Mouse (Mus musculus): ENCODE measurements around the gene Kcnd2.
A peak's percentile ranks its signal among the peaks of the same experiment; 100 is the strongest.

Gene Kcnd2

DNA sequence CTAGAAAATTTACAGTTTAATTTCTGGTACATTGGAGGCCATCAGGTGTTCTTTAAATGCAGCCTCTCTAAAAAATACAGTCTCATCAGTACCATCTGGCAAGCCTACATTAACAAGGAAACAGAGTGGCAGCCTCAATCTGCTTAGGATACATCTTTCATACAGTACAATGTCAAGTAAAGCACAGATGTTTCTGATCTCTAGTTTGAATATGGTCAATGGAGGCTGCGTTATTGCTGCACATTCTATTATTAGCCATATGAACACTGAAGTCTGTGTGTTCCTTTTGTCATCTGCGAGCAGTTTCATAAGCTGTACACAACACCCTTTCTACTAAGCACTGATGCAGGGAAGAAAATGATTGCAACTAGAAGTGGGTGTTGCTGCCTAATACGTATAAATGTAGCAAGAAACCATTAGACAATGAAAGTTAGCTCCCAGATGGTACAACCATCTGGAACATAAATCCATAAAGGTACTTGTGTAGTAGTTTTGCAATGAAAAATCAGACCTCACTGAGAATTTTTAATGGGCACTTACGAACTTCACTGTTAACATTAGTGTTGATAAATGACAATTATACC, 209.0 kb downstream of the Kcnd2 start:
- DNase-seq = no peak

GRCm38 (mm10) chr6:21431120-21431519, 215.8 kb downstream of the Kcnd2 start:
- DNase-seq = no peak

GRCm38 (mm10) chr6:21464719-21465118, 249.4 kb downstream of the Kcnd2 start:
- DNase-seq = no peak

GRCm38 (mm10) chr6:21471891-21472544, 256.7 kb downstream of the Kcnd2 start:
- DNase-seq = peak in 1 of 2 experiments; percentile 42

- DNase-seq = no peak
These were observed 267.4 kb downstream of the Kcnd2 start for GRCm38 (mm10) chr6:21482714-21483113.

GRCm38 (mm10) chr6:21488536-21488935, 273.2 kb downstream of the Kcnd2 start:
- no peak for DNase-seq

GRCm38 (mm10) chr6:21502921-21503320, 287.6 kb downstream of the Kcnd2 start:
- DNase-seq = no peak

DNA sequence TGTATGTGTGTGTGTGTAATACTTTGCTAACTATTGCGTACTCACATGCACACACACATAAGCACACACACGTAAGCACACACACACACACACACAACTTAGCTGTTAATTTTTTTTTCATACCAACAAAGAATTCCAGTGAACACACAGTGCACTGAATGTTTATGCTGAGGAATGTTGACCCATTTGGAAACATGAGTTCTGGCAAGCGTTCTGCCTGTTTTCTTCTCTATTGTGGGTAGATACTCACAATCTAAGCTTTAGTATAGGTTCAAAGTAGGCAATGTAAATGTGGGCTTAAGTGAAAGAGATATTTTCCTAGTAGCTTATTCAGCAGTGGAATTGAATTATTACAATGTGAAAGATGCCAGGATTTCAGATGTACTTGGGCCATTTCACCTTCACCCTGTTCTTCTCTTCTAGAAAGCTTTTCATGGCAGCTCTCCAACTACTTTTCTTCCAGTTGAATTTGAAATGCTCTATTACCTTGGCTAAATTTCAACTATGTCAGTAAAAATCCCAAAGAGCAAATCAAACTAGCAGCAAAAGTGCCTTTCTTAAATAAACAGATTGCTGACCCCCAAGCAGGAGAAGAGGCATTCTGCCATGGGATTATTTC, 295.4 kb downstream of the Kcnd2 start:
- peak; percentile 3 to 48 for DNase-seq

DNA sequence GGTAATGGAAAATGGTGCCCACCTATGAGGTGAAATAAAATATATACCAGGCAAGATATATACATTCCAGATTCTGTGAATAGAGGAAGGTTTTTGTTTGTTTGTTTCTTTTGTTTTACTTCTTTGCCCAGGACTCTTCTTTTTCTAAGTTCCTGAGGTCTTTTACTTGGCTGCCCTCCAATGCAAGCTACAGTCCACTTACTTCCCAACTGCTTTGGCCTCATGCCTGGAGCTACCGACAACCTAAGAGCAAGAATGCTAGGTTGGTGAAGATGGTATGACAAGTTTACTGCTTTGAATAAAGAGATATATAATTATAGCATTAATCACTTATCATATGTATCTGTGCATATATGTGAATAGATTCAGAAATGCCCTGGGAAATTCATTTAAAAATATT, 305.0 kb downstream of the Kcnd2 start:
- peak; percentile 46 to 62 for DNase-seq

GRCm38 (mm10) chr6:21527489-21528074, 312.3 kb downstream of the Kcnd2 start:
- DNase-seq = no peak

- DNase-seq = no peak
These were observed 318.7 kb downstream of the Kcnd2 start for GRCm38 (mm10) chr6:21534009-21534408.

DNA sequence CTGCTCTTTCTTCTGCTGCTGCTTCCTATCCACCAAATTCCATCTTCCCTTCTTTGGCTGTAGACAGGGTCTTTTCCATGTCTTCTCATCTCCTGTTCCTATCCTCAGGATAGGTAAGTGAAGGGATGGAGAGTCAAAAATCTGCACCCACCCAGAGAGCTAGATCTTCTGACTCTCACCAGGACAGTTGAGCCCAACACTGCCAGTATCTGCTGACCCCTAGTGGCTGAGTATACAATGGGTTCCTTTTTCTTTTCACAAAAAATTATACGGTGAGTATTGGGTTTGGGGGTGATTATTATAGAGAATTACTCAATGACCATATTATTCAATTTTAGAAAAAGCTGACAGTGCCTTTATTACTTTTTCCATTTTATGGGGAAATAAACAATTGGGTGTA, 319.5 kb downstream of the Kcnd2 start:
- peak; percentile 64 to 80 for DNase-seq

DNA sequence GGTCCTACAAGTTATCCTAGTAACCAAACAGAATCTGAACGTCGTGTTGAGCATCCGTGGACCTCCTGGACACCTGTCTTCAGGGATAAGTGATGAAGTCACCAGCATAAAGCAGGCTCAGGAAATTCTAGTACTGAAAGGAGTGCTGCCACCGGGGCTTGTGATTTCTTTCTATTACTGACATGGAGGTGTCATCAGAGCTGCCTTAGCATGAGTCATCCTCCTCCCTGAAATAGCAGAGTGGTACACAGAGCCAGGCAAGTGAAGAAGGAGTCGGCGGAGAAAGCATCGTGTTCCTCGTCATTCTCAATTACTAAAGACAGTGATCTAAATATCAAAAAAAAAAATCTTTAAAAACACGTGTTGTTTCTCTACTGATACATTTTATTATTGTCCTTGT, 336.2 kb downstream of the Kcnd2 start:
- no peak for DNase-seq

- no peak for DNase-seq
These were observed 355.7 kb downstream of the Kcnd2 start for GRCm38 (mm10) chr6:21570964-21571363.

DNA sequence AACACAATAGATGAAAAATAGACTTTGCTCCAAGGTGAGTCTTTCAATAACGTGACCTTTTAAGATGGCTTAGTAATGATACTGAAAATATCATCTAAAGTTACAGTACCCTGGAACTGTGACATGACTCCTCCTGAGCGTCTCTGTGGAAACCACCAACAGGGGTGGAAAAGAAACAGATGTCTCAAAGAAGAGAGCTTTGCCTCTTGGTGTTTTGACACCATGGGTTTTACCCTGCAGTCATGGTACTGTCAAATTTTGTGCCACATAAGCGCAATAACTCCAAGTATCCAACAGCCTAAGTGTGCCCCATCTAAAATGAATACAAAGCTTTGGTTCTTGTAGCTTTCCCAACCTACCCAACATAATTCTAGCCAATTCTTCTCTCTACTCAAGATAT, 374.9 kb downstream of the Kcnd2 start:
- peak in 1 of 2 experiments; percentile 4 for DNase-seq

- peak in 1 of 2 experiments; percentile 37 for DNase-seq
These were observed 382.1 kb downstream of the Kcnd2 start for GRCm38 (mm10) chr6:21597424-21597823.

DNA sequence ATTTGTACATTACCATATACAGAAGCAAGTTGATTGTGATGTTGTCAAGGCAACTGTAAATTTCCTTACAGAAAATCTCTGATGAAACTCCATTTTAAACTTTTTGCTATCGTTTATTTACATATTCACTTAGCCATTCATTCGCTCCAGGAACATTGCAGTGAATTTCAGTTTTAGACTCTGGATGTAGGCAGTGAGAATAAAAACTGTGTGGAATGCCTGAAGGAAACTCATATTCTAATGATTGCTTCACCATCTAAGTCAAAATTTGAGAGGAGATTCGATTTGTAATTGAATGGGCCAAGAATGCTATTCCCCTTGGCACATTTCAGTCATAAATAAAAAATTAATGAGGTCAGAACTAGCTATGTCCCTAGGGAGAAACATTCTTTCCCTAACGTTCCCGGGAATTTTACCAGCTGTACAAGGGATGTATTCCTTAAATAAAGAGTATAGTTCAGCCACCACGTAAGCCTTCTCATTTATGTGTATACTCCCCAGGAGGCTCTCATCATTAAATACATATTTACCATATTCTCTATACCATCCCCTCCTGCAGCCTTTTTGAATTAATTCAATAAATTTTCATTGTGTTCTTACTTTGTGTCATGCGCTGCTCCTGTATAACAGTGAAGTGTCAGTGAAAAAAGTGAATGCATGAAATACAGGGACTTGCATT, 394.2 kb downstream of the Kcnd2 start:
- DNase-seq = no peak

- no peak for DNase-seq
These were observed 414.7 kb downstream of the Kcnd2 start for GRCm38 (mm10) chr6:21629989-21630388.

- no peak for DNase-seq
These were observed 440.4 kb downstream of the Kcnd2 start for GRCm38 (mm10) chr6:21655681-21656080.

GRCm38 (mm10) chr6:21664135-21664534, 448.8 kb downstream of the Kcnd2 start:
- DNase-seq = no peak

DNA sequence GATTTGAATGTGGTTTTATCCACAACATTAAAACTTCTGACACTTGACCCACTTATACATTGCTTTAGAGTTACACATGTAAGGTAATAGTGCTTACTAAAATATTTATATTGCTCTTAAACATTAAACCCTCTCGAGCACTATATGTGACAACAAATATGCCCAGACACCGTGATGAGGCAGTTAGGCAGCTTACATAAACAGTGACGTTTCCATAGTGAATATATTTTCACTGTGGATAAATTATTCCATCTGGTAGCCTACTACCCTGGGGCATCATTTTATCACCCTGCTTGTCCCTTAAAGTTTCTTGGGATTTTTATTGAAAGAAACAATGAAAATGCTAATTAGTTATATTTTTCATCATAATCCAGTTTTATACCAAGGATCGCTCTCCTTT, 449.3 kb downstream of the Kcnd2 start:
- no peak for DNase-seq

DNA sequence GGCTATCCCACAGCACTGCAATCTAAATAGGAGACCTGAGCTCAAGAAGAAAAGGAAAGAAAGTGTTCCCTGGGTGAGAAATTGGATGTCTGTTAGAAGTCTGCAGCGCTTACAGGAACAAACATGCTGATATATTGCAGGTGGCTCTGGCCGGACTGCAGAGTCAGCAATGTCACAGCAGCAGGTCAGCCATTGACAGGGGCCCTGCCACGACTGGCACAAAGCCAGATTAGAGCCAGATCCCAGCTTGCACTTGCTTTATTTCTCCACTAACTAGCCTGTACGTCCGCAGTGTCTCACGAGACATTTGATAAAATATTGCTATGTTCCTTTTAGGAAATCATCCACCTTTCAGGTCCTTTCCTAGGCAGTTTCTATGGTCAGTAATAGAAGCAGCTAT, 468.9 kb downstream of the Kcnd2 start:
- peak; percentile 84 to 87 for DNase-seq

- peak; percentile 62 to 79 for DNase-seq
These were observed 471.1 kb downstream of the Kcnd2 start for GRCm38 (mm10) chr6:21686388-21686787.

Data from cerebellum, postnatal 10 days (tissue).